Mouse (Mus musculus): ENCODE data around the gene Tapbpl.
A peak's percentile ranks its signal among the peaks of the same experiment; 100 is the strongest.

Tapbpl gene

GRCm38 (mm10) chr6:125197166-125197565 lies 34.5 kb downstream of the Tapbpl start:
- no peak for DNase-seq (ENCODE audit: low read depth, low spot score)

GRCm38 (mm10) chr6:125196301-125196700 lies 35.4 kb downstream of the Tapbpl start:
- DNase-seq (ENCODE audit: low read depth, low spot score): peak; percentile 77

GRCm38 (mm10) chr6:125195541-125196075 lies 36.1 kb downstream of the Tapbpl start:
- peak; percentile 49 for DNase-seq (ENCODE audit: low read depth, low spot score)

DNA sequence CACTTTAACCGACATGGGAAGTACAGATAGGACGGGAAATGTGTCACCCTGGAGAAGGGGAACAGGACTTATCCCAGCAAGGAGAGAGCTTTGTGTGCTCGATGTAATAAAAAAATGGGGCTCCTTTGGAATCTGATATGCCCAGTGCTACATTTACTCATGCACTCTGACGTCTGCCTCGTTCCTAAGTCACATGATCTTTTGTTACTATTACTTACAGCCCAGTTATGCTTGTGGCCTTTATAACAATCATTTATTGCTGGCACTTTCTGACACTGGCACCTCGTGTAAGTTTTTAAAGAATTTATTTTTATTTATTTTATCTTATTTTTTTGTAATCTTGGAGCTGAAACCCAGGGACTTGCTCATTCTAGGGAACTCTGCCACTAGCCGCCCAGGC lies 38.3 kb downstream of the Tapbpl start:
- no peak for DNase-seq (ENCODE audit: low read depth, low spot score)

GRCm38 (mm10) chr6:125192841-125193240 lies 38.8 kb downstream of the Tapbpl start:
- DNase-seq (ENCODE audit: low read depth, low spot score): no peak

DNA sequence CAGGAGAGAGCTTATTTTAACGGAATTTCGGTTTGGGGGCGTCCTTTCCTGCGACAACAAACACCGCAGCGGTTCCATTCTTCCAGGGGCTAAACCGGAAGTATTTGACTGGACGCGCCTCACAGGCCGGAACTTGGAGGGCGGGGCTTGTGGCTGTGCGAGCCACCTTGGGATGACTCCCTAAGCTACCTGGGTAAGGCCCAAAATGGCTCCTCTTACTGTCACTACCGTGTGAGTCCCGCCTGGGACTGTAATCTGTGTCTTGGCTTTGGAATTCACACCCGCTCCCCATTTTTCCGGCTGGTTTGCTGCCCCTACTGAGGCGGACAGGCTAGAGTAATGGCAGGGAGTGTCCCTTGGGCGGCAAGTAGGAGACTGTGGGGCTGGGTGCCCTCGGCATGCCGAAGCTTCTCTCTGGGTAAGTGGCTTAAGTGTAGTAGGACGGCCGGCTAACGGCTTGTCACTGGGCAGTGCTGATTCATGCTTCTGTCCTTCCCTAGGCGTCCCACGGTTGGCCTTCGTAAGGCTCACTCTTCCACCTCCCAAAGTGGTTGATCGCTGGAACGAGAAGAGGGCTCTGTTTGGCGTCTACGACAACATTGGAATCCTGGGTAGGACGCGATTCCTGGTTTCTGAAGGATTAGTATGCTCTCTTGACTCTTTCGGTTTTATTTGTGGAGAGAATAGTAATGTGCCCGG lies 39.5 kb downstream of the Tapbpl start:
- peak; percentile 98 for DNase-seq (ENCODE audit: low read depth, low spot score)

DNA sequence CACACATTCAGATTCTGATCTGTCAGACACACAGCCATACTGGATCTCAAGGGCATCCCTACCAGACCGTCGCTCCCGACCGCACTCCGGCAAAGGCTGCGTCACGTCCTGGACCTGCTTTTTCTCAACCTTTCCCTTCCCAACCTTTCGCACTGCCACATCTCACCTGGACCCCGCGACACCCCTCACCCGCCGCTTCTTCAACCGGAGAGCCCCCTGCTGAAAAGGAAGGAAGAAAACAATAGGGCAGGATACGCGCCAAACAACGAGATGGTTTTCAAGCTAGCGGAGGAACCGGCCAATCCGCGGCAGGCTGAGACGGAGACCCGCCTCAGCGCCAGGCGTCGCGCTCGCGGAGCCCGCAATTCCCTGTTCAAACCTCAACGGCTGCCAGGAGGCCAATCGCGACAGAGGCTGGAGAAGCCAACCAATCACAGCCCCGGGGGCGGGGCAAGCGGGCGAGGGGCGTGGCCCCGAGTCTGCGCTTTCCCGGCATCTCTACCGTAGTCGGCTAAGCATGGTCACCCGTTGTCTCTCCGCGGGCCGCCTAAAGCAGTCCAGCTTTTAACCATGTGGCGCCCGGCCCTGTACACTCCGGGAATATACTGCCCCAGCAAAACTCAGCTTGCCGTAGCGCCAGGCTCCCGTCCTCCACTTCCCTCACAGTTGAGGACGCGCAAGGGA lies 40.2 kb downstream of the Tapbpl start, which contains the start of the genes Ncapd2 and Mrpl51:
Gene Ncapd2 (minus strand): TSS at position 370 of the 684 bp plus-strand sequence.
Gene Mrpl51 (plus strand): TSS at position 470 of the 684 bp plus-strand sequence.
- DNase-seq (ENCODE audit: low read depth, low spot score): peak; percentile 99

- no peak for DNase-seq (ENCODE audit: low read depth, low spot score)
Observed at GRCm38 (mm10) chr6:125190816-125191215, 40.8 kb downstream of the Tapbpl start.

GRCm38 (mm10) chr6:125186203-125186602 lies 45.5 kb downstream of the Tapbpl start:
- DNase-seq (ENCODE audit: low read depth, low spot score): no peak

GRCm38 (mm10) chr6:125182133-125182532 lies 49.5 kb downstream of the Tapbpl start:
- no peak for DNase-seq (ENCODE audit: low read depth, low spot score)

DNA sequence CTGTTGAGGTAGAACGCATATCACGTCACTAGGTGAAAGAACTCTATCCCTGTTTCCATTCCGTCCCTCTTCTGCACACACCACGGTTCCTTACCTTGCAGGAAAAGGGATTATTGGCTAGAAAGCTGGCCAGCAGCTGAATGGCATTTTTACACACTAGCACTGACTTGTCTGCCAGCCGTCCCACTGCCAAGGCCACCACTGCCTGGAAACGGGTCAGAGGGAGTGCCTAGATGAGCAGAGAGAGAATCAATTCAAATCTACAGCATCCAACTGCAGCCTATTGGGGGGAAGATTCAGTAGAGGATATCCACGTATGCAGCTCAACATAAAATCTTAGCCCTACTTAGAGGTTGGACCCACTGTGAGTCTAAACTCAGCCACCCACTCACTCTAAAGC lies 52.1 kb downstream of the Tapbpl start:
- no peak for DNase-seq (ENCODE audit: low read depth, low spot score)

- peak; percentile 77 for DNase-seq (ENCODE audit: low read depth, low spot score)
Observed at GRCm38 (mm10) chr6:125175469-125175868, 56.2 kb downstream of the Tapbpl start.

Data from ZHBTc4 (cell line).